Mouse (Mus musculus): ENCODE results near the gene Wdr18.

DNA sequence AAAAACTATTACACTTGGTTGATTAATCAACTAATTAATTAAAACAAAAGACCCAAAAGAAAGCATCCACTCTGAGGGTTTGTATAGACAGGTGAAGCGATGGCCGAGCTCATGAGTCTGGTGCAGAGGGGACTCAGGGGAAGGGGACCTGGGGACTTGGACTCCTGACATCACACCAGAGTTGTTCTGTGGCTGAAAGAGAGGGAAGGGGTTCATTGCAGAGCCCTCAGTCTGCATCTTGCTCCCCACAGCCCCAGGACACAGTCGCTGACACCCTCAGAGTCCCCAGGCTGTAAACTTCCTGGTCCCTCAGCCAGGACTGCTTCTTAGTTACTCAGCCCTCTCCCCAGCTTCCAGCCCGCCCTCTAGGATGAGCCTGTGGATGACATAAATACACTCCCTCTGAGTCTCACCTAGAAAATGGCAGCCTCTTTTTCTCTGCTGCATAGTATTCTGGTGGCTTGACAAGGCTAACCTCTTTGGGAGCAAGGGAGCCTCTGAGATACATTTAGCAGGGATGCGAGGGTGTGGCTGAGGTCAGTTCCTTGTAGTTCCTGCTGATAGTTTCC lies 42.3 kb upstream of the Wdr18 start:
- no peak for TF ChIP-seq POLR2A (IDR thresholded peaks at IDR 0.05; ENCODE audit: low read depth, low read length)
- TF ChIP-seq CTCF (conservative IDR thresholded peaks at IDR 0.05; ENCODE audit: insufficient read depth, insufficient read length, low read depth, low read length): no peak
